Mouse (Mus musculus) MEL (cell line): ENCODE results near the gene Narf. TPM values are rescaled to one million over a fixed set of nuclear protein-coding genes. Genes with fewer than 3 reads are reported as not detected.

Experiments used
- DNase-seq: peaks from one replicate; pipeline ENCODE4 v3.0.0; 2011; ENCODE audit warnings: low read depth, low spot score
- H3K27ac ChIP-seq: 2 replicates; pipeline ENCODE4 v1.5.1; 2012; ENCODE audit warnings: low read depth, mild to moderate bottlenecking, control low read depth, low read length, moderate library complexity; ENCODE audit not compliant: control insufficient read depth
- H3K27me3 ChIP-seq, 2 experiments: fragments of 150-350 bp in 1 of 2; sonication (generic) in 1 of 2; 2 replicates each; pipeline ENCODE4 v1.6.1; 2012; ENCODE audit warnings: low read length in 2 of 2, mild to moderate bottlenecking in 2 of 2, improper control_type of control experiment in 1 of 2, moderate library complexity in 1 of 2; ENCODE audit not compliant: insufficient read depth in 2 of 2, control insufficient read depth in 1 of 2
- H3K36me3 ChIP-seq, 2 experiments: 2 replicates each; pipeline ENCODE4 v1.6.1; 2012 to 2014; ENCODE audit warnings: low read length in 2 of 2, improper control_type of control experiment in 1 of 2, inconsistent platforms in 1 of 2, mild to moderate bottlenecking in 1 of 2; ENCODE audit not compliant: insufficient read depth in 2 of 2, control insufficient read depth in 1 of 2
- H3K4me1 ChIP-seq, 2 experiments: fragments of 150-350 bp in 1 of 2; sonication (generic) in 1 of 2; 2 replicates each; pipeline ENCODE4 v1.6.1; 2012; ENCODE audit warnings: low read length in 2 of 2, improper control_type of control experiment in 1 of 2, mild to moderate bottlenecking in 1 of 2; ENCODE audit not compliant: insufficient read depth in 2 of 2, control insufficient read depth in 1 of 2
- H3K4me3 ChIP-seq, 2 experiments: fragments of 150-350 bp in 1 of 2; sonication (generic) in 1 of 2; 2 replicates each; pipeline ENCODE4 v1.5.1; 2012; ENCODE audit warnings: low read depth in 2 of 2, low read length in 2 of 2, mild to moderate bottlenecking in 2 of 2, moderate library complexity in 2 of 2, control low read depth in 1 of 2, improper control_type of control experiment in 1 of 2; ENCODE audit not compliant: control insufficient read depth in 1 of 2, insufficient read depth in 1 of 2
- H3K79me2 ChIP-seq: 2 replicates; pipeline ENCODE4 v1.6.1; 2012; ENCODE audit warnings: mild to moderate bottlenecking, low read length, moderate library complexity; ENCODE audit not compliant: control insufficient read depth, poor library complexity, insufficient read depth
- H3K9ac ChIP-seq: 2 replicates; pipeline ENCODE4 v1.6.1; 2012; ENCODE audit warnings: low read depth, mild to moderate bottlenecking, control low read depth, low read length, moderate library complexity; ENCODE audit not compliant: control insufficient read depth, poor library complexity, severe bottlenecking
- H3K9me3 ChIP-seq: fragments of 150-350 bp; sonication (generic); replicated peaks from 2 replicates; pipeline ENCODE4 v1.6.1; 2012; ENCODE audit warnings: mild to moderate bottlenecking, low read length, improper control_type of control experiment, moderate library complexity; ENCODE audit not compliant: insufficient read depth
- BHLHE40 ChIP-seq: IDR thresholded peaks from 2 replicates; pipeline ENCODE4 v1.6.1; 2012; ENCODE audit warnings: low read depth, mild to moderate bottlenecking, inconsistent platforms, low read length, improper control_type of control experiment, borderline replicate concordance
- CHD1 ChIP-seq: IDR thresholded peaks from 2 replicates; pipeline ENCODE4 v1.6.1; 2012; ENCODE audit warnings: low read depth, mild to moderate bottlenecking, inconsistent platforms, low read length, improper control_type of control experiment
- CTCF ChIP-seq, 3 experiments: IDR thresholded peaks in 2 of 3; conservative IDR thresholded peaks in 1 of 3; 2 replicates each; pipeline ENCODE4 v1.5.1; 2011 to 2012; ENCODE audit warnings: low read length in 3 of 3, low read depth in 2 of 3, mild to moderate bottlenecking in 2 of 3, improper control_type of control experiment in 1 of 3, inconsistent platforms in 1 of 3, mixed read lengths in 1 of 3, moderate library complexity in 1 of 3; ENCODE audit not compliant: control insufficient read depth in 1 of 3, insufficient read depth in 1 of 3, poor library complexity in 1 of 3, severe bottlenecking in 1 of 3
- E2F4 ChIP-seq: IDR thresholded peaks from 2 replicates; pipeline ENCODE4 v1.6.1; 2011; ENCODE audit warnings: low read depth, low read length, improper control_type of control experiment, borderline replicate concordance
- ELF1 ChIP-seq: IDR thresholded peaks from 2 replicates; pipeline ENCODE4 v1.6.1; 2014; ENCODE audit warnings: low read depth, mild to moderate bottlenecking, inconsistent platforms, low read length, improper control_type of control experiment, moderate library complexity
- EP300 ChIP-seq, 2 experiments: IDR thresholded peaks; 2 replicates each; pipeline ENCODE4 v1.6.1; 2011; ENCODE audit warnings: improper control_type of control experiment in 2 of 2, low read length in 2 of 2, low read depth in 1 of 2, mild to moderate bottlenecking in 1 of 2
- ETS1 ChIP-seq: IDR thresholded peaks from 2 replicates; pipeline ENCODE4 v1.6.1; 2012; ENCODE audit warnings: low read depth, mild to moderate bottlenecking, inconsistent platforms, low read length, improper control_type of control experiment, moderate library complexity
- GABPA ChIP-seq: IDR thresholded peaks from 2 replicates; pipeline ENCODE4 v1.6.1; 2012; ENCODE audit warnings: low read depth, mild to moderate bottlenecking, inconsistent platforms, low read length, improper control_type of control experiment, moderate library complexity
- GATA1 ChIP-seq: IDR thresholded peaks from 2 replicates; pipeline ENCODE4 v1.6.1; 2011; ENCODE audit warnings: low read depth, low read length, improper control_type of control experiment
- HCFC1 ChIP-seq: IDR thresholded peaks from 2 replicates; pipeline ENCODE4 v1.6.1; 2012; ENCODE audit warnings: low read depth, mild to moderate bottlenecking, inconsistent platforms, low read length, improper control_type of control experiment, moderate library complexity
- JUND ChIP-seq: IDR thresholded peaks from 2 replicates; pipeline ENCODE4 v1.6.1; 2011; ENCODE audit warnings: low read depth, mild to moderate bottlenecking, improper control_type of control experiment, low read length
- KAT2A ChIP-seq: conservative IDR thresholded peaks from 2 replicates; pipeline ENCODE4 v1.6.1; 2012; ENCODE audit warnings: low read depth, low read length, improper control_type of control experiment, inconsistent platforms
- MAFK ChIP-seq: IDR thresholded peaks from 2 replicates; pipeline ENCODE4 v1.6.1; 2011; ENCODE audit warnings: low read depth, mild to moderate bottlenecking, low read length, improper control_type of control experiment, borderline replicate concordance
- MAX ChIP-seq: IDR thresholded peaks from 2 replicates; pipeline ENCODE4 v1.6.1; 2011; ENCODE audit warnings: low read length, improper control_type of control experiment
- MAZ ChIP-seq: IDR thresholded peaks from 2 replicates; pipeline ENCODE4 v1.6.1; 2012; ENCODE audit warnings: low read depth, mild to moderate bottlenecking, inconsistent platforms, low read length, improper control_type of control experiment
- MEF2A ChIP-seq: IDR thresholded peaks from 2 replicates; pipeline ENCODE4 v1.6.1; 2014; ENCODE audit warnings: low read depth, mild to moderate bottlenecking, inconsistent platforms, low read length, improper control_type of control experiment; ENCODE audit not compliant: poor library complexity, insufficient replicate concordance, severe bottlenecking; ENCODE audit errors: extremely low read depth
- MXI1 ChIP-seq: IDR thresholded peaks from 2 replicates; pipeline ENCODE4 v1.6.1; 2011; ENCODE audit warnings: mild to moderate bottlenecking, low read depth, low read length, improper control_type of control experiment
- MYB ChIP-seq: IDR thresholded peaks from 2 replicates; pipeline ENCODE4 v1.6.1; 2011; ENCODE audit warnings: mild to moderate bottlenecking, low read depth, low read length, improper control_type of control experiment
- NELFE ChIP-seq: IDR thresholded peaks from 2 replicates; pipeline ENCODE4 v1.6.1; 2011; ENCODE audit warnings: low read depth, low read length, improper control_type of control experiment
- POLR2A ChIP-seq, 2 experiments: IDR thresholded peaks; 2 replicates each; pipeline ENCODE4 v1.6.1; 2011 to 2012; ENCODE audit warnings: low read length in 2 of 2, mild to moderate bottlenecking in 2 of 2, control low read depth in 1 of 2, improper control_type of control experiment in 1 of 2, low read depth in 1 of 2, moderate library complexity in 1 of 2; ENCODE audit not compliant: control insufficient read depth in 1 of 2, insufficient read depth in 1 of 2, poor library complexity in 1 of 2
- POLR2AphosphoS2 ChIP-seq: IDR thresholded peaks from 2 replicates; pipeline ENCODE4 v1.6.1; 2011; ENCODE audit warnings: low read length, improper control_type of control experiment
- POLR2AphosphoS5 ChIP-seq: IDR thresholded peaks from 2 replicates; pipeline ENCODE4 v1.6.1; 2012; ENCODE audit warnings: low read depth, borderline replicate concordance, mild to moderate bottlenecking, inconsistent platforms, low read length, moderate library complexity, mixed read lengths
- RAD21 ChIP-seq: IDR thresholded peaks from 2 replicates; pipeline ENCODE4 v1.6.1; 2011; ENCODE audit warnings: mild to moderate bottlenecking, low read depth, low read length, improper control_type of control experiment
- RCOR1 ChIP-seq: IDR thresholded peaks from 2 replicates; pipeline ENCODE4 v1.6.1; 2012; ENCODE audit warnings: low read depth, mild to moderate bottlenecking, inconsistent platforms, low read length, improper control_type of control experiment
- SMC3 ChIP-seq: IDR thresholded peaks from 2 replicates; pipeline ENCODE4 v1.6.1; 2011; ENCODE audit warnings: low read depth, low read length, improper control_type of control experiment
- TAL1 ChIP-seq: IDR thresholded peaks from 2 replicates; pipeline ENCODE4 v1.6.1; 2012; ENCODE audit warnings: mild to moderate bottlenecking, inconsistent platforms, low read length, moderate library complexity, mixed read lengths
- TBP ChIP-seq: IDR thresholded peaks from 2 replicates; pipeline ENCODE4 v1.8.0; 2011; ENCODE audit warnings: low read depth, low read length, improper control_type of control experiment
- TCF12 ChIP-seq: IDR thresholded peaks from 2 replicates; pipeline ENCODE4 v1.6.1; 2014; ENCODE audit warnings: low read depth, mild to moderate bottlenecking, inconsistent platforms, low read length, improper control_type of control experiment, moderate library complexity
- UBTF ChIP-seq: IDR thresholded peaks from 2 replicates; pipeline ENCODE4 v1.6.1; 2012; ENCODE audit warnings: low read depth, mild to moderate bottlenecking, inconsistent platforms, low read length, improper control_type of control experiment, moderate library complexity, borderline replicate concordance; ENCODE audit not compliant: insufficient read depth
- USF1 ChIP-seq: IDR thresholded peaks from 2 replicates; pipeline ENCODE4 v1.6.1; 2014; ENCODE audit warnings: low read depth, mild to moderate bottlenecking, inconsistent platforms, low read length, improper control_type of control experiment, moderate library complexity
- USF2 ChIP-seq, 2 experiments: IDR thresholded peaks; 2 replicates each; pipeline ENCODE4 v1.6.1; 2011 to 2012; ENCODE audit warnings: improper control_type of control experiment in 2 of 2, low read length in 2 of 2, borderline replicate concordance in 1 of 2, inconsistent platforms in 1 of 2, low read depth in 1 of 2, mild to moderate bottlenecking in 1 of 2; ENCODE audit not compliant: insufficient read depth in 1 of 2
- ZKSCAN1 ChIP-seq: IDR thresholded peaks from 2 replicates; pipeline ENCODE4 v1.6.1; 2012; ENCODE audit warnings: low read depth, mild to moderate bottlenecking, inconsistent platforms, low read length, improper control_type of control experiment, moderate library complexity
- ZMIZ1 ChIP-seq: IDR thresholded peaks from 2 replicates; pipeline ENCODE4 v1.6.1; 2012; ENCODE audit warnings: low read depth, mild to moderate bottlenecking, inconsistent platforms, low read length, improper control_type of control experiment, moderate library complexity
- ZNF384 ChIP-seq: IDR thresholded peaks from 2 replicates; pipeline ENCODE4 v1.6.1; 2012; ENCODE audit warnings: low read depth, mild to moderate bottlenecking, inconsistent platforms, low read length, improper control_type of control experiment
- polyA plus RNA-seq, 2 experiments: library from polyadenylated mRNA; stranded (reverse) in 1 of 2; unstranded in 1 of 2; fragments of >175 nt in 1 of 2; fragments of >200 nt in 1 of 2; gene quantifications; 2 replicates each; pipeline versions ENCODE4 v1.2.1 to v1.2.4; 2012; ENCODE audit warnings: low replicate concordance in 2 of 2, low read depth in 1 of 2; ENCODE audit not compliant: insufficient read length in 2 of 2, insufficient read depth in 1 of 2, missing spikeins in 1 of 2
- total RNA-seq: library from RNA; depleted of rRNA; stranded (reverse); fragments of 300-350 nt; gene quantifications from 2 replicates; pipeline ENCODE4 v1.2.3, GENCODE M21; 2012; rRNA removed

The Narf gene
- 31.9 and 45.3 TPM in 2 replicates for total RNA-seq
- polyA plus RNA-seq = 10 to 100 TPM in 1 of 2 experiments, not detected in 1; 44.9 TPM

DNA sequence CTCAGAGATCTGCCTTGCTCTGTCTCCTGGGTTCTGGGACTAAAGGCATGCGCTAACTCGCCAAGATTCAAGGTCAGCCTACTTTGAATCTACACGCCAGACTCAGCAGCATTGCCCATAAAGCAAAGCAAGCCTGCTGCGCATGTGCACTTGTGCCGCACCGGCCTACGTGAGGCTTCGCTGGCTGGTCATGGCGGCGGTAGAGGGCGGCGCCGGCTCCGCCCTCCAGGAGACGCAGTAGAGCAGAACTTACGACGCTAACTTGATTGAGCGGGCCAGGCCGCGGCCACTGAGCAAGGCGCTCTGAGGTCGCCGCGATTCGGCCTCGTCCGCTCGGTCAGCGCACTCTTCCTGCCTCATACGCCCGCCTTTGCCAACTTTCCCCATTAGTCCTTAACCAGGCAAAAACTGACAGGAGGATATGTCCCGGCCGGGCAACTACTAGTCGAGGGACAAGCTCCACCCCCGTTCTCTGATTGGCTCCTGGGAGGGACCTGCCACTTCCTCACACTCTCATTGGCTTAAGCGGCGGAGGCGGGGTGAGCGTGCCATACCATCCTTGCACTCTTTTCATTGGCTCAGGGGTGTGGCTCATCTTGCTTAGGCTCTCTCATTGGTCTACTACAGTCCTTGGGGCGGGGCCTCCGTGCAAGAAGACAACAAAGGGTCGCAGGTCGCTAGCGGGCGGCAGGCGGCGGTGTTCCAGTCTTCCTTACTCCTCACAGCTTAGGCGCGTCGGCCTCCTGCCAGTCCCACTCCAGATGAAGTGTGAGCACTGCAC, at the start of gene Narf:
Gene Narf, plus strand, starts transcription at position 690 of the 781 bp plus-strand sequence.
- Histone ChIP-seq H3K4me1 (peaks cover 27 to 37% of the 10 kb centered on the region in 2 experiments), H3K4me3 (peak within 1 kb of the TSS; percentile 87 to 94), H3K79me2 (peaks cover 10% of the 10 kb centered on the region), H3K9ac (peak within 1 kb of the TSS; percentile 80), H3K9me3 (no peaks in the 10 kb centered on the region), H3K27me3 (no peaks in the 10 kb centered on the region), H3K36me3 (peaks cover 4 to 60% of the 10 kb centered on the region in 2 experiments), H3K27ac (peak within 1 kb of the TSS; percentile 97)
- DNase-seq = peak; percentile 100
- peak; percentile 65 for TF ChIP-seq NELFE
- no peak for TF ChIP-seq ZNF384
- TF ChIP-seq MXI1 = peak; percentile 83
- TF ChIP-seq MAX = no peak; the same call in 1 of the 2 replicates
- TF ChIP-seq USF2 (IDR thresholded peaks at IDR 0.05; ENCODE audit: borderline replicate concordance in 1 of 2, insufficient read depth in 1 of 2, low read depth in 1 of 2, low read length in 2 of 2) = no peak
- TF ChIP-seq TBP = peak; percentile 92
- peak in 2 of 3 experiments; percentile 67 to 74; a peak in 5 of 6 replicates for TF ChIP-seq CTCF (IDR thresholded peaks at IDR 0.05 in 2 of 3, conservative IDR thresholded peaks at IDR 0.05 in 1 of 3; ENCODE audit: control insufficient read depth in 1 of 3, insufficient read depth in 1 of 3, low read depth in 2 of 3, low read length in 3 of 3, poor library complexity in 1 of 3, severe bottlenecking in 1 of 3)
- TF ChIP-seq ZKSCAN1 = peak; percentile 41; the same call in 1 of the 2 replicates
- TF ChIP-seq HCFC1 = peak; percentile 78
- TF ChIP-seq UBTF = no peak
- no peak; the same call in 1 of the 2 replicates for TF ChIP-seq ETS1
- TF ChIP-seq EP300 (IDR thresholded peaks at IDR 0.05; ENCODE audit: low read depth in 1 of 2, low read length in 2 of 2) = no peak
- TF ChIP-seq RAD21 = no peak; the same call in 1 of the 2 replicates
- TF ChIP-seq MEF2A = 0 out of 2 replicates have a peak, but pooled peaks have one; percentile 5
- no peak; the same call in 1 of the 2 replicates for TF ChIP-seq E2F4
- TF ChIP-seq GABPA = no peak
- TF ChIP-seq GATA1 = no peak
- TF ChIP-seq BHLHE40 = 0 out of 2 replicates have a peak, but pooled peaks have one; percentile 33
- TF ChIP-seq USF1 = peak; percentile 49
- no peak; the same call in 1 of the 2 replicates for TF ChIP-seq POLR2AphosphoS5
- no peak; the same call in 1 of the 2 replicates for TF ChIP-seq ELF1
- peak; percentile 66 for TF ChIP-seq MAFK
- TF ChIP-seq TCF12 = peak; percentile 71
- no peak for TF ChIP-seq CHD1
- no peak for TF ChIP-seq JUND
- TF ChIP-seq TAL1 = no peak
- TF ChIP-seq MYB = no peak
- peak; percentile 27; the same call in 1 of the 2 replicates for TF ChIP-seq POLR2AphosphoS2
- TF ChIP-seq ZMIZ1 = peak; percentile 97
- TF ChIP-seq RCOR1 = no peak
- TF ChIP-seq MAZ = peak; percentile 38
- peak in 1 of 2 experiments; percentile 78; a peak in 2 of 4 replicates for TF ChIP-seq POLR2A (IDR thresholded peaks at IDR 0.05; ENCODE audit: control insufficient read depth in 1 of 2, insufficient read depth in 1 of 2, low read depth in 1 of 2, low read length in 2 of 2, poor library complexity in 1 of 2)
- peak; percentile 27 for TF ChIP-seq SMC3
- peak; percentile 32; the same call in 1 of the 2 replicates for TF ChIP-seq KAT2A
